Mouse (Mus musculus) retina, embryonic 14.5 days (tissue): ENCODE results near the gene Dcbld2.

Experiments
- DNase-seq: peaks from one replicate; pipeline ENCODE4 v3.0.0-alpha.2; 2015; ENCODE audit warnings: low spot score

Gene Dcbld2

DNA sequence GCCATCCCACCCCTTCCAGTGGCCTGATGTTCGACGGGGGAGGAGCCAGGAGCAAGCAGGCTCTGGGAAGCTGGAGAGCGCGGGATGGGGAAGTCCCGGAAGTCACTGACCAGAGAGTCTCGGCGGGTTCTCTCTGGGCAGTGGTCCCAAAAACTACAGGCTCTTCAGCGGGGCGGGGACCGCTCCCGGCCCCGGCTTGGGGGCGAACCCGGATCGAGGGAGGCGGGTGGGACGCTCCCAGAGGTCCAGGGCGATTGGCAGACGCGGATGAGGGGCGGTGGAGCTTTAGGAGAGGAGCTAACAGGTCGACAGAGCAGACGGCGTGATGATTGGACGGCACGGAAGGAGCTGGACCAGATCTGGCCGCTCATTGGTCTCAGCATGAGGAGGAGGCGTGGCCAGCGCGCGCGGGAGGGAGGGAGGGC lies at the start of gene Dcbld2:
Gene Dcbld2 (plus strand): TSS at position 382 of the 425 bp plus-strand sequence.
- peak; percentile 96 for DNase-seq

DNA sequence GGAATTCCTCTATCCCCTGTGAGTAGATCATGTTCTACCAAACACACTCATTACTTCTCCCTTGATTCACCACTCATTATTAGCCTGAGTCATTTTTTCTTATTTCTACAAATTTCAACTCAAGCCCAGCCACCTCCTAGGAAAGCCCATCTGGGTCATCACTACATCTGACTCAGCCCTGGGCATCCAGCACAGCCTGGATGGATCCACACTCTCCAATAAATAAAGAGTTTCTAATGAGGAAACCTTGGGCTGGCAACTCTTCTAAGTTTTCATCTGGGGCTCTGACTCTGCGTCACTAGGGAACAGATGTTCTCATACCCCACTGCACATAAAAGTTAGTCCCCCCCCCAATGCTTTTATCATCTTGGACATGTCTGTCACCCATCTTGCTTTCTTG lies 31.1 kb upstream of the Dcbld2 start:
- DNase-seq = no peak

DNA sequence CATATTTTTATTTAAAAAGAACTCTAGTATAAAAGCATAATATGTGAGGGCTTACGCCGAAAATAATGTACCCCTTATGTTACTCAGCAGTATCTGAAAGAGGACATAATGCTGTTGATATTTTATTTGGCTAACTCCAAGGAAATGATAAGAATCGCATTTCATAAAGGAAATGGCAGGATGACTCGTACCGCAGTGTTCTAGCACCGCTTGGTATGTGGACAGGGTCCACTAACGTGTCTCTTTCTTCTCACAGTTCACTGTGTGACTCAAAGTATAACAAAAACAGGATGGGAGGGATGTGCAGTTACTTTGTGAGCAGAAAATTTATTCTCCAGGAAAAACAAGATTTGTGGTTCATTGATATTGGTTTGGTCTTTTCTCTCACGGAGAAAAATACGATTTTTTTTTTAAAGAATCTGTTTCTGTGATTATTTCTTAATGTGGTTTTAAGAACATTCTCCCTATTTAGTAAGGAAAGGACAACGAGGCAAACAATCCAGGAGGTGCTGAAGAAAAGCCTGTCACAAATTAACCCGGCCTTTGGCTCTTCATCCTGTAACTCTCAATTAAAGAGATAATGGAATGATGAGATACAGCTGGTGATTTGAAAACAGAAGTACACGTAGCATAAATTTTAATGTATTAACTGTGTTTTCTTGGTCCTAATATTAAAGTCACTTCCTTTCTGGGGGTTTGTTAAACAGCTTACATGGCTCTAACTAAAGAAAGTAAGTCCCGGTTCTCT lies 30.3 kb upstream of the Dcbld2 start:
- no peak for DNase-seq

DNA sequence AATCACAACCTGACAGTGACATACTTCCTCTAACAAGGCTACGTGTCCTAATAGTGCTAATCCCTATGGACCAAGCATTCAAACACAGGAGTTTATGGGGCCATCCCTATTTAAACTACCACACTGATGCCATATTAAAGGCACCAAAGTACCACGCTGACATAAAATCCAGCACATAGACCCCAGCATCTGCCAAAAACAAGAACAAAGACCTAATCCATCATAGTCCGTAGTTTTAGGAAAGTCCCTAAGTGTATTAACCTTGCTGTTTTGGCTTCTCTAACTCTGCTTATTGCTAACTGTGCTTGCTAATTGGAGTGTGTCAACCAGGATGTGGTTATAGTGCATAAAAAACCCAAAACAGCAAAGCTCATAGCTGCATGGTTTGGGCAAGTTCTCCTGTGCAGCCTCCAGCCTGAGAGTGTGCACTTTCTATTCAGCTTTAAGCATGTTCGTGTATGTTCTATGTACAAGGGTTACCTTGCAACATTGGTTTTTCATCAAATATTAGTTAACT lies 21.9 kb upstream of the Dcbld2 start:
- DNase-seq = no peak

DNA sequence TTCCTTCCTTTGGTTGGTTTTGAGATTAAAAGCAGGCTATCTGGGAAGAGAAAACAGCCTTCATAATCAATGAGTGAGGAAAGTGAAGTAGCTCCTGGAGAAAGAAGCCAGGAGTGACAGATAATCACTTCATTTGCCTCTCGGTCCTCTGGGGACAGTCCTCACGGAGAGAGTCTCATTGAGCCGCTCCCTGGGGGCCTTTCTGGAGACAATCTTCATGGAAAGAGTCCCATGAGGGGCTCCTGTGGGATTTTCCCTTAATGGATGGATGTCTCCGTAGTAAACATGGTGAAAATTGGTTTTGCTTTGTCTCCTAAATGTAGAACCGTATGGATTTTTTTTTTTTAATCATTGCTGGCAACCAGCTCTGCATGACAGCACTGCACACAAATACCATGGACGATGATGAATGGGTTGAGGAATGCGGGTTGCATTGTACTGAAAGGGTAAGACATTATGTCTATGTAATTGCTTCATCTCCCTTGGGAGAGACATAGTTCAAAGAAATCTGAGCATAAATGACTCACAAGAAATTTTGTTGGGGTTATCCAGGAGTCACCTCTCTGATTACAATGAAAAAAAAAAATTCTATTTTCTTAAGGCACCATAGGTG lies 19.0 kb upstream of the Dcbld2 start:
- DNase-seq = no peak

DNA sequence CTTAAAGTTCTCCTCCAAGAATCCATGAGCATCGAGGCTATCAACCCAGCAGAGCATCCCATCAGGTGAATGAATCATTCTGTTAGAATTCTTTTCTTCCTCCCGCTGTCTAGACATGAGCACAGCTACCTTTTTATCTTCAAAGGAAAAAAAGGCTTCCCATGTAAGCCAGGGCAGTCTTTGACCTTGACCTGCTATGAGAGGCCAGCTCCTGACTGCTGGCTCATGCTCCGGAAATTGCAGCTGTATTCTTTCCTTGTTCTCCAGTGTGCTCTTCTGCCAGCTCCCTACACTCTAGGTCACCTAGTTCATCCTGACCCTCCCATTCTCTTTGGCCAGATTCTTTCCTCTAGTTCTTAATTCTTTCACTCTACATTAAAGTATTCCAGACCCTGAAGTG lies 15.2 kb upstream of the Dcbld2 start:
- DNase-seq = no peak

DNA sequence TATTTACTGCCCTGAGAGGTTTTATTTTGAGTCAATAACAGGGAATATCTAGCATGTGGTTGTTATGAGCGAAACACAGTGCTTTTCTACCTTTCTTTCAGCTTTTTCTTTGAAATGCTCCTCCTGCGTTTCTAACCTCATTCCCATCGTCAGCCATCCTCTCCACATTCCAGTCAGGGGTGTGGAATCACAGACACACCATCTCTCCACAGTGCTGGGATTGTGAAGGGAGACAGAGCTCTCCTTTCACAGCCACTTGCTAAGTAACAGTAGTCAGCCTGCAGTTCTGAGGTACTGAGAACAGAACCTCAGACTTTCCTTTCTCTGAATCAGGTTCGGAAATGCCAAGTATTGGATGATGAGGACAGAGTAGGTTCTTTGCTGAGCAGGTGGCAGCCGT lies 14.1 kb upstream of the Dcbld2 start:
- no peak for DNase-seq

DNA sequence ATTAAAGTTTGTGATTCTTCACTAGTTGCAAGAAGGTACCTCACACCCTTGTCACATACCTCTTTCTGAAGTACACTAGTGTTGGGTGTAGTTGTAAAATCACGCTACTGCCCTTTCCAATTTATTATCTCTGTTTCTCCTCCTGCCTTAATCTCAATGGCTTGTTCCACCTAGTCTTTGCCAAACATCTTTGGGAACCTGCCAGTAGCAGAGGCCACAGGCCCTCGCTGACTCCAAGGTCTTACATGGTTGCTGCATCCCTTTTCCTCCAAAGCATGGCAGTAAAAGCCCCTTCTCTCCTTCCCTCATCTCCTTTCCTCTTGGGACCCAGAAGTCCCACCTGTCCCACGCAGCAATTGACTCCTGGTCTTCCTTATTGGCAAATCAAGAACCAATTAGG lies 9.6 kb upstream of the Dcbld2 start:
- no peak for DNase-seq

DNA sequence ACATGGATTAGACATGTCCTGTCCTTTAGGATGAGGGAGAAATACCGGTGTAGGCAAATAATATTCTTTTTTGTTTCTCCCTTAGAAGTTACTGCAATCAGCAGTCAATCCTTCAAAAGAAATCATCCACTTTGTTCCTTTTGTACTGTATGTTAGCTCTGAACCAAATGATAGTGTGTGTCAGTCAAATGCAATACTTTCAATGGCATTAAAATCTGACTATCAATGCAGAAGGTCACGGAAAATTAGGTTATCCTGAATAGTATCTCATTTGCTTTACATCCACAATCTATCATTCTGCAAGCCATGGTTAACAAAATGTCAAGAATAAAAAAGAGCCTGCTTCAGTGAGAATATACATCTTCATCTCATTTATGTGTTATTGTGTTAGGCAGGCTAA lies 7.2 kb upstream of the Dcbld2 start:
- DNase-seq = no peak

DNA sequence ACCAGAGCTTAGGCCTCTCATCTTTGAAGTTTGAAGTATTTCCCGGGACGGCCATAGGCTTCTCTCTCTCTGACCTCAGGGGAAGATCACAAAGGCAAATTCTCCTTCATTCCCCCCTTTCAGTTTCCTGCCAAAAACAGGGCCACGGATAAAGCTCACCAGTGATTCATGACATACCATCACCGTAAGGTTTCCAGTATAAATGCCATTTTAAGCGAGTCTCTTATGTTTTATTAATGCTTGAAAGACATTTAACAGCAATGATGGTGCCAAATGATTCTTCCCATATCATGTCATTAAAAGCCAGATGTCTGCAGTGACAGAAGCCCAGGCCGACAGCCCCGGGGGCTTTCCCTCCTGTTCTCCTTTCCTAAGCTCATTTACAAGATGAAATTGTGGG lies 3.6 kb upstream of the Dcbld2 start:
- no peak for DNase-seq

DNA sequence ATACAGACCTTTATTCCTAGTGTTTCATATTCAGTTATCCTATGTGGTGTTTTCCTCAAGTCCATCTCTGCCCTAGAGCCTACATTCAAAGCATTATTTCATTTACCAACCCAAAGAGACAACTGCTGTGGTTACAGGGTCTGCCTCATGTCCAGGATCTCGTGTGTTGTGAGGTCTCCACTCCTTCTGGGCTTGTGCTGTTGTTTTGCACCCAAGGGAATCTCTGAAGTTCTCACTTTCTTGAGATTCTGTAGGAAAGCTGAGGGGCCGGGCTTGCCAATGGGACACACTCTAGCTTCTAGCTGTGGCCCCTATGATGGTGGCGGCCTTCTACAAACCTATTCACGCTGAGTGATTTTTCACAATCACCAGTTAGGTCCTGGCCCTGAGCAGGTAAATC lies 3.0 kb upstream of the Dcbld2 start:
- no peak for DNase-seq

DNA sequence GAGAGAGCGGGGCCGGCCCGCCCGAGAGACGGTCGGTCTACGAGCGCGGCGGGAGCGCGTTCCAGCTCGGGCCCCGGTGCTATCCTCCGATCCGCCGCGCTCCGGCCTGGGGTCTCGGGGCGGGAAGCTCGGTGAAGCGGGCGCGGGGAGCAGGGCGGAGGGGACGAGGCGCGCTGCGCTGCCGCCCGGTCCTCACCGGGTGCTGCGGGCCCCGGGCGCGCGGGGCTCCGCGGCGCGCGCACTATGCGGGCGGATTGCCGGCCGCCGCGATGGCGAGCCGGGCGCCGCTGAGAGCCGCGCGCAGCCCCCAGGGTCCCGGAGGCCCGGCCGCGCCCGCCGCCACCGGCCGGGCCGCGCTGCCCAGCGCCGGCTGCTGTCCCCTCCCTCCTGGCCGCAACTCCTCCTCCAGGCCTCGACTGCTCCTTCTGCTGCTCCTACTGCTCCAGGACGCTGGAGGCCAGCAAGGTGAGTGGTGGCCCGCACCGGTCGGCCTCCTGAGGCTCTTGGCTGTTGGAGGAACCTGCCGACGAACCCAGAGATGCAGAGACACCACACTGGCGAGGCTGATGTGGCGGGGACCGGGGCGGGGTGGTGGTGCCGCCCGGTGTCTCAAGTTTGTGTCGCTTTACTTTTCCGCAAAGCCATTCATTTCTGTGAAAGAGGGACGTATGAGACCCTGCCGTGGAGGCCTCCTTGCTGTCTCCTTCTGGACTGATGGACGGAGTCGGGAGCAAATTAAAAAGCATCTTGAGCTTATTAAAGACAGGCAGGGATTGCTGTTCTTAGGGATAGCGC lies 441 bp downstream of the Dcbld2 start:
- peak; percentile 59 for DNase-seq

DNA sequence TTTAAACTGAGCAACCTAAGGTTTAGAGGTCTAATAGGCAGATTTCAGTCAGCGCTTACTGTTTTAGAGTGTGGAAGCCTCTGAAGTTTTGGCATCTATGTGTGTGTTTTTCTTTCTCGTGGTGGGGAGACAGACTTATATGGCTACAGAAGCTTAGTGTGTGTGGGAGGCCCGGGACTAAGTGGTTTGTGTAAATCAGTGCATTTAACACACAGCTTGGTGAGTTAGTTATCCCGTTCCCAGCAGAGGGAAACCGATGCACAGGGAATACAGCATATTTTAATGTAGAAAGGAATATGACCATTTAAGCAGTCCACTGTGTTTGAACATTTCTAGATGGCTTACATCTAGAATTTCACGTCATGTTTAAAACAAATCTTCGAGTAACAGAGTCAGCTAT lies 1.6 kb downstream of the Dcbld2 start:
- DNase-seq = no peak

DNA sequence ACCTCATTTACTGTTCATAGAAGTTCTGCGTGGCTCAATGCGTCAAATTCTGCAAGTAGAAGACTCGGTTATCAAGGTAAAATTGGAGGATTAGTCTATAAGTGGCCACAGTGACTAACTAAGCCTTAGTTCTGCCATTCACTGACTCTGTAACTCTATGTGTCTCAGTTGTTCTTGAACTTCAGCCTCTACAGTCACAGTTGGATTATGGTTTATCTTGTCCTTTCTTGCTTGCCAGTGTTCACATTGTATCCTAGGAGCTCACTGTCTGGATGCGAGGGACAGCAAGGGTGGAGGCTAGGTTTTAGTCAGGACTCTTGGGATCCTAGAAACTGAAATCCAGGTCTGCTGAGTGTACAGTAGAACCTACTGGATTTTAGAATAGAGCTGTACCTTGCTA lies 6.6 kb downstream of the Dcbld2 start:
- DNase-seq = no peak

DNA sequence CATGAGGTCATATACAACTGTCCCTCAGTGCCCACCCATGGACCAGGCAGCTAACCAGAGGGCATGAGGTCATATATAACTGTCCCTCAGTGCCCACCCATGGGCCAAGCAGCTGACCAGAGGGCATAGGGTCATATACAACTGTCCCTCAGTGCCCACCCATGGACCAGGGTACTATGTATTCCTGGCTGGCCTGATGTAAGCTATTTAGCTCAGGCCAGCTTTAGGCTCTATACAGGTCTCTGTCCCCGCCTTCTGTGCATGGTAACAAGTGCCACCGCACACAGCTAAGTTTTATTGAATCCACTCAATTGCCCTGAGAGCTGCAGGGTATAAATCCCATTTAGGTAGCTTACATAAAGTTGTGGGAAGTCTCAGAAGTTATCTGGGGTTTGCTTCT lies 7.3 kb downstream of the Dcbld2 start:
- no peak for DNase-seq

DNA sequence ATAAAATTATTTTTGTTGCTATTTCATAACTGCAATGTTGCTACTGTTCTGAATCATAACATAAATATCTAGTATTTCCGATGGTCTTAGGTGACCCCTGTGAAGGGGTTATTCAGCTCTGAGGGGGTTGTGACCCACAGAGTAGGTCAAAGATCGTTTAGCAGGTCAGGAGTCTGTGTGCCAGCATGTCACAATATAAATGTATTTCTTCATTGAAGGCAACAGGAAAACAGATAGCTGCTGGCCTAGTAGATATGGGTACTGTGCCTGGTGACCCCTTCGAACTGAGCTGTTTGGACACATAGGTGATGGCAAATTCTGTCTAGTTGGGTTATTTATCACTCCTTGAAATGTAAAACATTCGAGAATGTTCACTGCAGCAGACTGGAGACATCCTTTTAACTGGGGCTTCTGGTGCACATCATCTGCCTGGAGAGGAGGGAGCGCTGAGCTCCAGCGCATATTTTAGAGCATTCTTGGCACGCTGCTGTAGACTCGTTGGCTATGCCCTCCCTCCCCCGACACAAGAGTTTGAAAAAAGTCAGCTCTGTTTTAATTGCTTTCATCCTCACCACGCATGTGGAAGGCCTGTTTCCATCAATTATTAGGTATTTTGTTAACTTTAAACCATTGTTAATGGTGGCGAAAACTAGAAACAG lies 13.6 kb downstream of the Dcbld2 start:
- no peak for DNase-seq

DNA sequence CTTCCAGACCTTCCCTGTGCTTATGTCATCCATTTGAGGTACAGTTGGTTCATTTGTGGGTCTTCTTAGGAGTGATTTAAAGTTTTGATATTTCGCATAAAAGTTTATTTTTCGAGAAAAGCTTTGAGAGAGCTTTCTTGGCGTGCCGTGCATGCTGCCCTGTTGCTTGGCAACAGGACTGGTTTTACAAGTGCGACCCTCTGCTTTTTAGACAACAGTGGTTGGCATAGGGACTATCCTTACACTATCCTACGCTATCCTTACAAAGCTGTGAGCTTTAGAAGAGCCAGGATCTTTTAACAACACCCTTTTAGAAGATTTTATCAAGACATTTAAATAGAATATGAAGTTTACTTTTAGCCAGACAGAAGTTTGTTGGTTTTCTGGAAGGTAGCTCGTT lies 22.0 kb downstream of the Dcbld2 start:
- DNase-seq = no peak

DNA sequence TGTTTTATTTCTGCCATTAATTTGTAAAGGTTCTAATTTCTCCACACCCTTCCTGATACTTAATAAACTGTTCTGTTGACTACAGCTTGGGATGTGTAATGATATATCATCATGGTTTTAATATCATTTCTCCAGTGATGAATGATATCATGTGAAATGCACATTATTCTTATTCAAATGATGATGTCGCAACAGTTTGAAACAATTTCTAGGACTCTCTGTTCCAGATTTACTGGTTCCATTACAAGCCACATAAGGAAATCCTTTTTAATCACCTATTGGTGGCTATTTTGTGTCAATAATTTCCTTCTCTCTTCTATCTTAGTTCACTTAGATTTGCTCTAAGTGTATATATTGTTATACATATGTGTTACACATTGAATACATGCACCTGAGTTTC lies 24.1 kb downstream of the Dcbld2 start:
- DNase-seq = no peak

DNA sequence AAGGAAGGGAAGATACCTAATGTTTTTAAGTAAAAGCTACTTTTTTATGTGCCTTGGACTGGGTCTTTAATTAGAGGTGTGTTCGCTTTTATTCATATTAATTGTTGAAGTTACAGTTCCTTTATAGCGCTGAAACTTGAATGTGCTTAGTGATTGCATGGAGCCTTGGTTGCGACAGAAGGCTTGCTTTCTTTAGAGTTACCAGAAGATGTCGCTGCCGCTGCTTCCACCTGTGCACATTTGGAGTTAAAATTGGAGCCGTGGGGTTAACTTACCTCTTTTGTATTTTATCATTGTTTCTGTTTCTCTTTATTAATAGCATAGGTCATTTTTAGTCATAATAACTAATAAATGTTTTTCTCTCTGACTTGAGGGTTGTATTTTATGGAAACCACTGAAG lies 36.5 kb downstream of the Dcbld2 start:
- peak; percentile 27 for DNase-seq

DNA sequence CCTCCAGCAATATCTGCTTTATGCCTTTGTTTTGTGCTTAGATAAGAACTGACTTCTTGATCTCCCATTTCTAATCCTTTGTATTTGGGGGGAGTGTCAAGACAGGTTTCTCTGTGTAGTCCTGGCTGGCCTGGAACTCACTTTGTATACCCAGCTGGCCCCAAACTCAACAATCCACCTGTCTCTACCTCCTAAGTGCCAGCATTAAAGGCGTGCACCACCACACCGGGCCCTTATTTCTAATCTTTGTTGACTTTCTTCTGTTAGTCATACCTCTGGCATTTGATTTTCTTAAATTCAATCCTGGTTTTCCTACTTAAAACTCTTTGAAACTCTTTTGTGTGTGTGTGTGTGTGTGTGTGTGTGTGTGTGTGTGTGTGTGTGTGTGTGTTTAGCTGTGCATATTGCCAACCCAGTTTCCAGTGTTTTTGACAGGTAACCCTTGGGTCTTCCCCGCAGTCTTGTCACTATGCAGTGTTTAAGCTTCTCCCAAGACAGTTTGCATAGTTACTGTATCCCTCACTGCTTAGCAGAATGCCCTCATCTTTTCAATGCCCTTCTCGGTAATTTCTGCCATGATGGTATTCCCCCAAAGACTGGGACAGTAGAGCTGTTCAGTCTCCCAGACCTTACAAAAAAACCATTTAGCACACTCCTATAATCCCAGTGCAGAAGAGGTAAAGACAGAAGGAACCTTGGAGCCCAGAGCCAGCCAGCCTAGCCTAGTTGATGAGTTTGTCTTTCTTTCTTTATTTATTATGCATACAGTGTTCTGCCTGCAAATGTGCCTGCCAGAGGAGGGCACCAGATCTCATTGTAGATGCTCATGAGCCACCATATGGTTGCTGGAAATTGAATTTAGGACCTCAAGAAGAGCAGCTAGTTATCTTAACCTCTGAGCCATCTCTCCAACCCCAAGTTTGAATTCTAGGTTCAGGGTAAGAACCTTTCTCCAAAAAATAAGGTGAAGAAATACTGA lies 38.3 kb downstream of the Dcbld2 start:
- DNase-seq = no peak

DNA sequence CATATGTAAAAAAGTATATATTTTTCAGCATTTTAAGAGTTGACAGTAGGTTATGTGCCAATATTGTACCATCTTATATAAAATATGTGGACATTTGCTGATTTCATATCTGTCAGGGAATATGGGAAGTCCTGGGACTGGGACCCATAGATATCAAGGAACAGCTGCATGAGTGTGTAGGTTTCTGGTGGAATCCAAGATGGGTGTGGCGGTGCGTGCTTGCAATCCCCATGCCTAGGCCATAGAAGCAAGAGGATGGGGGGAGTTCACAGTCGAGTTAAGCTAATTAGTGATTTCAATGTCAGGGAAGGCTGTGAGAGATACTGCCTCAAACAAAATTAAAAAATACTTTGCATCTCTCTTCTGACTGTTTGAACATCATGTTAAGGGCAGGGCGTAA lies 40.8 kb downstream of the Dcbld2 start:
- DNase-seq = no peak
